Mouse (Mus musculus): ENCODE data around the gene Slc25a13. TPM values are rescaled to one million over a fixed set of nuclear protein-coding genes. Genes with fewer than 3 reads are reported as not detected.

Gene Slc25a13
- polyA plus RNA-seq, 1 experiment from 2014 or later = 6.9 TPM

DNA sequence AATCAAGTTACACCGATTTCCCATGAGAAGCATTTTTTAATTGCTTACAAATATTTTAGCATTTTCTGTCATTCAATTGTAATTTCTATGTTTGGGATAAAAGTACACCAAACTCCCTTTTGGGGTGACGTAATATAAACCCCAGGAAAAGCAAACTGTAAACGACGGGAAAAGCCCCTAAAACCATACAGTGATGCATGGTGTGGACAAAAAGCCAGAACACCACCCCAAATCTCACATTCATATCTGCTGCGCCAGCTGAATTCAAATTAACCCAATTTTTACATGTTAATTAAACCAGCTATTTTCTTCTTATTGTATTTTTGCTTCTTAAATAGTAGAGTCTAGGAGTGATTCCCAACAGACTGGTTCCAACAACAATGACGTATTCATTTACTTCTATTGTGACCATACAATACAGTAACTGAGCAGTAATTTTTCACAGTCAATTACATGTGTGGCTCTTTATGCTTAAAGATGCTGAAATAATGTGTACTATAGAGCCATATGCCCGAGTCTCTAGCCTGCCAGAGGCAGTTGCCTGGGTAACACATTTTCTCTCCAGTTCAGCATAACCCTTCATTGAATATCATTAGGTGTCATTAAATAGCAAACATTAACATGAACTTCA lies 53.9 kb downstream of the Slc25a13 start:
- H3K4me1 ChIP-seq (ENCODE audit: control insufficient read depth, insufficient read depth, low read length) = peaks cover 11% of the 10 kb centered on the region; the same call in 1 of the 2 replicates

DNA sequence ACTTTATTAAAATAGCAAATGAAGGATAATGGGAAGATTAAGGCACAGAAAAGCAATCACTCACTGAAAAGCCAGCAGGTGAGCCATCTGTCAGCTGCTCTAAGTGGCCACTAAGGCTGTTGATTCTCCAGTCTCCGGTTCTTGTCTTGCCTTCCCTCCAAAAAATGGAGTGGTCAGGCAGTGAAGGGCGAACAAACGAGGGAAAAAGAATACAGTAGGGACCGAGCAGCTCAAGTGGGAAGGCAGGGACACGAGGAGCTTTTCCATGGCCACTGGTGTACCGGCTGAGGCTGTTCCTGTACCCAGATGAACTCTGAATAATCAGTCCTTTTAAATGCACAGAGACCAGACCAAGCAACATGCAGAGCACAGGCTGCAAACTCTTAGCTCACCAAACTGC lies 54.8 kb downstream of the Slc25a13 start:
- H3K4me1 ChIP-seq (ENCODE audit: control insufficient read depth, insufficient read depth, low read length) = peaks cover 11% of the 10 kb centered on the region; the same call in 1 of the 2 replicates
- no peaks in the 10 kb centered on the region for H3K9me3 ChIP-seq (ENCODE audit: control insufficient read depth, low read length)
- DNase-seq (no peak), ATAC-seq (ENCODE audit: low FRiP score, low TSS enrichment) (no peak)
- H3K4me2 ChIP-seq (ENCODE audit: low read length) = no peak overlapping the region
- H3K9ac ChIP-seq (replicated peaks; ENCODE audit: low read length) = no peak overlapping the region
- H3K27ac ChIP-seq (replicated peaks; ENCODE audit: low read depth, low read length) = no peak overlapping the region
- no peaks in the 10 kb centered on the region for H3K36me3 ChIP-seq (ENCODE audit: control insufficient read depth, insufficient read depth, low read length)
- peaks cover 3% of the 10 kb centered on the region; the same call in 1 of the 2 replicates for H3K27me3 ChIP-seq (ENCODE audit: control insufficient read depth, insufficient read depth, low read length)
- WGBS = 17% methylated on average over 6 of the region's 6 CpGs
- H3K4me3 ChIP-seq (replicated peaks; ENCODE audit: low read depth, low read length) = no peak overlapping the region

More for the DNA sequence above, 53.9 kb downstream of the Slc25a13 start:
- DNase-seq (peak; percentile 46), ATAC-seq (ENCODE audit: low FRiP score, low TSS enrichment) (peak; percentile 71; the same call in 1 of the 2 replicates)
- H3K9me3 ChIP-seq (ENCODE audit: control insufficient read depth, low read length) = no peaks in the 10 kb centered on the region
- no peak overlapping the region for H3K9ac ChIP-seq (replicated peaks; ENCODE audit: low read length)
- WGBS = 30% methylated on average over 7 of the region's 7 CpGs
- H3K4me2 ChIP-seq (ENCODE audit: low read length) = no peak overlapping the region
- no peak overlapping the region for H3K4me3 ChIP-seq (replicated peaks; ENCODE audit: low read depth, low read length)
- no peaks in the 10 kb centered on the region for H3K36me3 ChIP-seq (ENCODE audit: control insufficient read depth, insufficient read depth, low read length)
- no peak overlapping the region for H3K27ac ChIP-seq (replicated peaks; ENCODE audit: low read depth, low read length)
- H3K27me3 ChIP-seq (ENCODE audit: control insufficient read depth, insufficient read depth, low read length) = no peaks in the 10 kb centered on the region

DNA sequence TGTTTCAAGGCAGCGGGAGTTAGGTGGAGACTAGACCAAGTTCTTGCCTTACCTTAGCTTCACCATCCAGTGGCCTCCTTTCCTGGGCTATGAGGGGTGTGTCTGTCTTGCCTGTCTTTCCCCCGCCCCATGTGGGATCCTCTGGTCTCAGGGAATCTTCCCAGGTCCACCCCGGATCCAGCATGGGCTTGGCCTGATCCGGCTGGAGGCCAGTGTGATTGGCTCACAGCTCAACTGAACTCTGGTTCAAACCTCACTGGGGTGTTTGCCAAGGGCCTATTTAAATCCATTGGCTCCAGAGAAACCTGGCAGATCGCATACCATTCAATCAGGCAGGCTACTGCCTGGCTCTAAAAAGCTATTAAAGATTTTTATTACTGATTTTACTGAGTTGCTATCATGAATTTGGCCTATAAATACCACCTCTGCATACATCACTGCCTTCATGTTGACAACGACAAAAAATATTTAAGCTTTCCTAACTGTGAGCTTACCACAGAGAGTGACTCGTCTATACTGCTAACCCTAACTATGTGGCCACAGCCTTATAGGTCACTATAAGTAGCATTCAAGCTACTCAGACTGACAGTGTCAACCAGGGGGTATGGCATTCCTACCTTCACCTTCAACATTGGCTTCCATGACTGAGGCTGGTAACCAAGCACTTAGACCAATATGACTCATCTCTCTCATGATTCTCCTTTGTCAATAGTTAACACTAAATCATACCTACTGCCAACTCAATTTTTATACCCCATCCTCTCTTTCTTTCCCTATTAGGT lies 56.1 kb downstream of the Slc25a13 start:
- no peak for ATAC-seq (ENCODE audit: low FRiP score, low TSS enrichment)
- Histone ChIP-seq H3K4me1 (ENCODE audit: control insufficient read depth, insufficient read depth, low read length) (peaks cover 11% of the 10 kb centered on the region; the same call in 1 of the 2 replicates), H3K4me3 (replicated peaks; ENCODE audit: low read depth, low read length) (no peak overlapping the region), H3K27me3 (ENCODE audit: control insufficient read depth, insufficient read depth, low read length) (peaks cover 5% of the 10 kb centered on the region; the same call in 1 of the 2 replicates), H3K36me3 (ENCODE audit: control insufficient read depth, insufficient read depth, low read length) (no peaks in the 10 kb centered on the region), H3K27ac (replicated peaks; ENCODE audit: low read depth, low read length) (no peak overlapping the region), H3K9me3 (ENCODE audit: control insufficient read depth, low read length) (no peaks in the 10 kb centered on the region), H3K4me2 (ENCODE audit: low read length) (no peak overlapping the region), H3K9ac (replicated peaks; ENCODE audit: low read length) (no peak overlapping the region)
- WGBS = 92% methylated on average over 7 of the region's 7 CpGs
- no peak for DNase-seq

DNA sequence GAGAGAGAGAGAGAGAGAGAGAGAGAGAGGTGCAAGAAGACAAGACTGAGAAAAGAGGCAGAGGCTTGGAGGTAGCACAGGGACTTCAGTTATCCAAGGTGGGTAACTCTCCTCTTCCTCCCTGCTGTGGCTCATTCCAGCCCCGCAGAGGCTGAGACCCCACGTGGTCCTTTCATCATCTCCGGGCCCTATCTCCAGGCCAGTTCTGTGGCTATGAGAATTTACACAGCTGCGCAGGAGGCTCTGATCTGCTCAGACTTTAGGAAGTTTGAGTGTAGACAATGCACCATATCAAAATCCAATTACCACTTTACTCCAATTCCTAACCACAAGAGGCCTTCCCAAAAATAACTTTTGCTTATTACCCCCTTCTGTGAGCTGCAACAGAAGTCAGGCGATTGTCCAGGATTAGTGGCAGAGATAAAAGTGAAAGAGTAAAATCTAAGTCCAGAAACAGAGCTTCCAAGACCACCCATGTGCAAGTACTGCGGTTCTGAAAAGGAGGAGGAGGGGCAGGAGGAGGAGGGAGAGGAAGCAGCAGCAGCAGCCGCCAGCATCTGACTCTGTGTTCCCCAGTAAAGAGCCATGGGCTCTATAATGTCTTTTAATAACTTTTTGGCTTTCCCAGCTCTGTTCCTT lies 57.6 kb downstream of the Slc25a13 start:
- peak; percentile 48 for DNase-seq
- H3K4me2 ChIP-seq (ENCODE audit: low read length) = no peak overlapping the region
- H3K36me3 ChIP-seq (ENCODE audit: control insufficient read depth, insufficient read depth, low read length) = no peaks in the 10 kb centered on the region
- ATAC-seq (ENCODE audit: low FRiP score, low TSS enrichment) = peak; percentile 46; the same call in 1 of the 2 replicates
- H3K27ac ChIP-seq (replicated peaks; ENCODE audit: low read depth, low read length) = no peak overlapping the region
- H3K9me3 ChIP-seq (ENCODE audit: control insufficient read depth, low read length) = no peaks in the 10 kb centered on the region
- no peak overlapping the region for H3K9ac ChIP-seq (replicated peaks; ENCODE audit: low read length)
- H3K4me3 ChIP-seq (replicated peaks; ENCODE audit: low read depth, low read length) = no peak overlapping the region
- 4% methylated on average over 7 of the region's 7 CpGs for WGBS
- H3K27me3 ChIP-seq (ENCODE audit: control insufficient read depth, insufficient read depth, low read length) = peaks cover 5% of the 10 kb centered on the region; the same call in 1 of the 2 replicates
- H3K4me1 ChIP-seq (ENCODE audit: control insufficient read depth, insufficient read depth, low read length) = peaks cover 11% of the 10 kb centered on the region; the same call in 1 of the 2 replicates

DNA sequence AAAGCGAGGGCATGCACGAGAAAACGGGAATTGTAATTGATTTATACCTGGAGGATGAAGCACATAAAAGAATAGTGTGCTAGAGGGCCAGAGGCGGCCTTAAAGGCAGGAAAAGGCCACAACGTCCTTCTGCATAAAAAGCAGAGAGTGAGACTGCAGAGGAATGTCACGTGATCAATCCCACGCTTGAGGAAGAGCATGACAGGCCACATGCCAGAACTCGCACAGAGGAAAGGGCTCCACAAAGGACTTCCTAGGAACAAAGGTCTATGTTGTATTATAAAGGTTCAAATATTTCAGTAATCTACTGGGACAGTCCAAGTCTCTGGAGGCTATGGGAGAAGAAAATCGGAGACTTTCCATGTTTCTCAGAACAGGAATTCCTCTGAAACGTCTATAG lies 63.5 kb downstream of the Slc25a13 start:
- peaks cover 5% of the 10 kb centered on the region; the same call in 1 of the 2 replicates for H3K27me3 ChIP-seq (ENCODE audit: control insufficient read depth, insufficient read depth, low read length)
- no peak overlapping the region for H3K27ac ChIP-seq (replicated peaks; ENCODE audit: low read depth, low read length)
- H3K4me2 ChIP-seq (ENCODE audit: low read length) = no peak overlapping the region
- H3K4me1 ChIP-seq (ENCODE audit: control insufficient read depth, insufficient read depth, low read length) = no peaks in the 10 kb centered on the region
- no peak overlapping the region for H3K9ac ChIP-seq (replicated peaks; ENCODE audit: low read length)
- 70% methylated on average over 10 of the region's 10 CpGs for WGBS
- DNase-seq (no peak), ATAC-seq (ENCODE audit: low FRiP score, low TSS enrichment) (no peak)
- H3K9me3 ChIP-seq (ENCODE audit: control insufficient read depth, low read length) = no peaks in the 10 kb centered on the region
- no peak overlapping the region for H3K4me3 ChIP-seq (replicated peaks; ENCODE audit: low read depth, low read length)
- H3K36me3 ChIP-seq (ENCODE audit: control insufficient read depth, insufficient read depth, low read length) = no peaks in the 10 kb centered on the region

DNA sequence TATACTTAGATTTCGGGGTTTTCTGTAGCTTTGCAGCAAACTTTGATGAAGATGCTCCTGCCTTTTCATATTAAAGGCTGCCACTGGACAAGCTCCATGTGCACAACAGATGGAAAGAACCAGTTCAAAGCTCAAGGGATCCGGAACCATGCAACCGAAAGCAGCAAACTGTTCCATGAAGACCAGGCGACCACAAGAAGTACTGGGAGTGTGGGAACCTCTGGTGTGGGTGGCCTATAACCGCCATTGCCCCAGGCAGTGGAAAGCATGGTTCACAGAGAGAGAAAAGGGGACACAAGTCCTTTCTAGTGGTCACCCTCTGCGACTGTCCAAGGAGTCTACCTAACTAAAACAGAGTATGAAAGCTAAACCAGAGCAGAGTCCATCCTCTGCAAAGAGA lies 66.2 kb downstream of the Slc25a13 start:
- no peaks in the 10 kb centered on the region for H3K36me3 ChIP-seq (ENCODE audit: control insufficient read depth, insufficient read depth, low read length)
- H3K27ac ChIP-seq (replicated peaks; ENCODE audit: low read depth, low read length) = no peak overlapping the region
- H3K4me1 ChIP-seq (ENCODE audit: control insufficient read depth, insufficient read depth, low read length) = no peaks in the 10 kb centered on the region
- no peak overlapping the region for H3K9ac ChIP-seq (replicated peaks; ENCODE audit: low read length)
- no peak for ATAC-seq (ENCODE audit: low FRiP score, low TSS enrichment)
- no peak overlapping the region for H3K4me3 ChIP-seq (replicated peaks; ENCODE audit: low read depth, low read length)
- H3K9me3 ChIP-seq (ENCODE audit: control insufficient read depth, low read length) = no peaks in the 10 kb centered on the region
- no peak for DNase-seq
- H3K27me3 ChIP-seq (ENCODE audit: control insufficient read depth, insufficient read depth, low read length) = no peaks in the 10 kb centered on the region
- WGBS = 95% methylated on average over 6 of the region's 6 CpGs
- H3K4me2 ChIP-seq (ENCODE audit: low read length) = no peak overlapping the region

DNA sequence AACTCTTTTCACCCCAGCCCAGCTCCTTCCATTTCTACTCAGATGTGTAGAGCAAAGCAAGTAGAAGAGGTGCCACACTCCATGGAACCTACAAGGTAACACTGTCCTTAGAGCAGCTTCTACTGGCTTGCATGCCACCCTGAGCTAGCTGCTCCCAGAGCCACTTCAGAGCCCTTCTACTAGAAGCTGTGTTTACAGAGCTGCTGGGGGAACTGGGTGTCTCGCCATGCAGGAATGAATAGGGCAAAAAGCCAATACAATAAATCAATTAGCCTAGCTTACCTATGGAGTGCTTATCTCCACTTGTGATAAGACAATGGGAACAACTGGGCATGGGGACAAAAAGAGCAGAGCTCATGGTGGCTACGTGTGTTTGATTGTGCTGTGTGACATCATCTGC lies 67.2 kb downstream of the Slc25a13 start:
- H3K4me1 ChIP-seq (ENCODE audit: control insufficient read depth, insufficient read depth, low read length) = no peaks in the 10 kb centered on the region
- H3K9me3 ChIP-seq (ENCODE audit: control insufficient read depth, low read length) = no peaks in the 10 kb centered on the region
- ATAC-seq (ENCODE audit: low FRiP score, low TSS enrichment) (no peak), DNase-seq (no peak)
- H3K27me3 ChIP-seq (ENCODE audit: control insufficient read depth, insufficient read depth, low read length) = no peaks in the 10 kb centered on the region
- no peak overlapping the region for H3K4me3 ChIP-seq (replicated peaks; ENCODE audit: low read depth, low read length)
- no peak overlapping the region for H3K9ac ChIP-seq (replicated peaks; ENCODE audit: low read length)
- no peak overlapping the region for H3K27ac ChIP-seq (replicated peaks; ENCODE audit: low read depth, low read length)
- no peak overlapping the region for H3K4me2 ChIP-seq (ENCODE audit: low read length)
- no peaks in the 10 kb centered on the region for H3K36me3 ChIP-seq (ENCODE audit: control insufficient read depth, insufficient read depth, low read length)
- 81% methylated on average over 2 of the region's 2 CpGs for WGBS

DNA sequence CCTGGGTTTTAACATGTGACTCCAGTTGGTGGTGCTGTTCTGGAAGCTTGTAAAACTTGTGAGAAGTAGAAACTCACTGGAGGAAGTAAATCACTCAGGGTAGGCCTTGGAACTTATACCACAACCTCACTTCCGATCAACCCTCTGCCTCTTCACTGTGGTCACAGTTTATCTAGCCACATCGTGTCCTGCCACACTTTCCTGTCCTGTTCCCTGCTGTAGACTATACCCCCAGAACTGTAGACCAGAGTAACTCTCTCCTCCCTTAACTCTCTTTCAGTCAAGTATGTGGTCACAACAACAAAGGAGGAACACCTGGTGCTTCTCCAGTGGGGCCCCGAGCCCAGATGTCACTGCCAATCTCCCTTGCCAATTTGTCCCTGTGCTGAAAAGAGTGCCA lies 67.6 kb downstream of the Slc25a13 start:
- ATAC-seq (ENCODE audit: low FRiP score, low TSS enrichment) (no peak), DNase-seq (no peak)
- no peaks in the 10 kb centered on the region for H3K4me1 ChIP-seq (ENCODE audit: control insufficient read depth, insufficient read depth, low read length)
- no peak overlapping the region for H3K4me3 ChIP-seq (replicated peaks; ENCODE audit: low read depth, low read length)
- no peak overlapping the region for H3K27ac ChIP-seq (replicated peaks; ENCODE audit: low read depth, low read length)
- WGBS = 91% methylated on average over 3 of the region's 3 CpGs
- no peaks in the 10 kb centered on the region for H3K27me3 ChIP-seq (ENCODE audit: control insufficient read depth, insufficient read depth, low read length)
- H3K4me2 ChIP-seq (ENCODE audit: low read length) = no peak overlapping the region
- no peaks in the 10 kb centered on the region for H3K36me3 ChIP-seq (ENCODE audit: control insufficient read depth, insufficient read depth, low read length)
- H3K9me3 ChIP-seq (ENCODE audit: control insufficient read depth, low read length) = no peaks in the 10 kb centered on the region
- no peak overlapping the region for H3K9ac ChIP-seq (replicated peaks; ENCODE audit: low read length)

Measured in midbrain, embryonic 14.5 days (tissue).